Mouse (Mus musculus) midbrain, embryonic 13.5 days (tissue): ENCODE measurements at regions not wholly inside any gene's neighbourhood (a gene's known extent, or its start where the extent isn't known, plus 50 kb on each side); places are given as distances from the start of the nearest gene placed in this dataset.

Experiments
- ATAC-seq: fragments of 200-750 bp; cut with Nextera tagmentation; 2 replicates; pipeline ENCODE4 v1.8.0; 2017; ENCODE audit warnings: mild to moderate bottlenecking, moderate TSS enrichment, moderate library complexity
- H3K27ac ChIP-seq: fragments of 300-500 bp; sonication (generic); 2 replicates; pipeline ENCODE4 v1.5.1; 2015; ENCODE audit warnings: inconsistent platforms, mild to moderate bottlenecking, moderate library complexity
- H3K27me3 ChIP-seq: fragments of 300-500 bp; sonication (generic); 2 replicates; pipeline ENCODE4 v1.6.1; 2015; ENCODE audit warnings: mild to moderate bottlenecking, inconsistent platforms
- H3K36me3 ChIP-seq: fragments of 300-500 bp; sonication (generic); 2 replicates; pipeline ENCODE4 v1.6.1; 2015; ENCODE audit warnings: mild to moderate bottlenecking, inconsistent platforms
- H3K4me1 ChIP-seq: fragments of 300-500 bp; sonication (generic); replicated peaks from 2 replicates; pipeline ENCODE4 v1.6.1; 2015; ENCODE audit warnings: inconsistent platforms
- H3K4me2 ChIP-seq: fragments of 300-500 bp; sonication (generic); replicated peaks from 2 replicates; pipeline ENCODE4 v1.6.1; 2015; ENCODE audit warnings: moderate library complexity, mild to moderate bottlenecking, inconsistent platforms
- H3K4me3 ChIP-seq: fragments of 300-500 bp; sonication (generic); replicated peaks from 2 replicates; pipeline ENCODE4 v1.5.1; 2015; ENCODE audit warnings: mild to moderate bottlenecking, inconsistent platforms
- H3K9ac ChIP-seq: fragments of 300-500 bp; sonication (generic); replicated peaks from 2 replicates; pipeline ENCODE4 v1.6.1; 2015; ENCODE audit warnings: mild to moderate bottlenecking, inconsistent platforms
- H3K9me3 ChIP-seq: fragments of 300-500 bp; sonication (generic); 2 replicates; pipeline ENCODE4 v1.6.1; 2016; ENCODE audit warnings: mild to moderate bottlenecking, inconsistent platforms
- WGBS: fragments of 180-500 bp; shearing (Covaris S2); methylation state at CpG from one replicate; pipeline ENCODE4 v1.1.7; 2015; 5-methylcytosine and 5-hydroxymethylcytosine counted together

DNA sequence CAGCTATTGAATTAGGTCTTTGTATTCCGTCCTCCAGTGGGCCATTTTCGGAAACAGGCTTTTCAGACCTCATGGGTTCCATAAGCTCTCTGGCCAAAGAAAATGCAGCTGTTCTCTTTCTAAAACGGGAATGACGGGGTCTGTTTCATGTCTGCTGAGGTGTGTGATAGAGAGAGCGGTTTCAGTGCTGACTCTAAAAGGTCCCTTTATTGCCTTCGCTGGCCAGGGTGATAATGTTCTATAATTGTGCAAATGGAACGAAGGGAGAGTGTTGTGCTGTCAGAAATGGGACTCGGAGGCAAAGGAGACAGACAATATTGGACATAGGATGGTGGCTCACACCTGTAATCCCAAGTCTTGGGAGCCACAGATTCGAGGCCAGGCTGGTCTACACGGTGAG lies 53.5 kb upstream of the Osbpl8 start:
- H3K4me2 ChIP-seq: no peak overlapping the region
- no peaks in the 10 kb centered on the region for H3K9me3 ChIP-seq
- H3K4me3 ChIP-seq: no peak overlapping the region
- H3K27me3 ChIP-seq: no peaks in the 10 kb centered on the region
- no peak overlapping the region for H3K27ac ChIP-seq
- WGBS: 70% methylated on average over 10 of the region's 10 CpGs
- ATAC-seq: no peak
- H3K36me3 ChIP-seq: no peaks in the 10 kb centered on the region
- no peaks in the 10 kb centered on the region for H3K4me1 ChIP-seq
- no peak overlapping the region for H3K9ac ChIP-seq

DNA sequence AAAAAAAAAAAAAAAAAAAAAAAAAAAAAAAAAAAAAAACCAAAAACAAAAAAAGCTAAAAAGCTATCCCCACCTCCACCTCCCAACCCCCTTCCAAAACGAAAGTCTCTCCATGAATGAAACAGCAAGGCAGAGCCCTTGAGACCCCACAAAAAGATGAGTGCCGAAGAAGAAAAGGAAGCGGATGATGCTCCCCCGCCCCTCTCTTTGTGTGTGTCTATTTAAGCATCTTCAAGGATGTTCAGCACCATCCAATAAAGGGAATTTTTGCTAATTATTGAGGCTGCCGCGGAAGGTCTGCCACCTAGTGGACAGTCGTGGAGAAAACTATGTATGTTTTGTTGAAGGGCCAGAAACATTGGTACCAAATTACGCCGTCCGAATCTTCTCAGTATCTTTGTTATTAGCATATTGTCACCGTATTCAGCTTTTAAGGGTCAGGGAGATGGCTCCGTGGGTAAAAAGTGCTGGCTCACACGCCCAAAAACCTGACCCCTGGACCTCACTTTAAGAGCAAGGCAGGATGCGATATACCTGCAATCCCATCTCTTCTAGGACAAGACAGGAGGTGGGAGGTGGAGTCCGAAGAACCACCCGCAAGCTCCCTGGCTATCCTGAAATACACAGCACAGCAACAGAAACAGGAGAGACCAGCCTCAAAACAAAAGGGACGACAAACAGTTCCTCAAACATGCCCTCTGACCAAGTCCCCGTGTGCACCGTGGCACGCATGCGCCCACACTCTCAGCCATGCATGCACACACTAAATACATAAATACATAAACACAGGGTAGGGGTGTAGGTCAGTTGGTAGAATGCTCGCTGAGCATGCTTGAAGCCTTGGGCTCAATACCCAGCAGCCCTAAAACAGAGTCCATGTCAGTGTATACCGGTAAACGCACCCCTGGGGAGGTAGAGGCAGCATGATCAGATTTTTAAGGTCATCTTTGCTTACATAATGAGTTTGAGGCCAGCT lies 55.6 kb upstream of the Osbpl8 start:
- Histone ChIP-seq H3K9me3 (no peaks in the 10 kb centered on the region), H3K4me2 (peak overlapping the region; percentile 38), H3K4me1 (no peaks in the 10 kb centered on the region), H3K9ac (no peak overlapping the region), H3K36me3 (no peaks in the 10 kb centered on the region), H3K27me3 (no peaks in the 10 kb centered on the region), H3K4me3 (0 out of 2 replicates have a peak overlapping the region, but pooled peaks have one; percentile 12), H3K27ac (no peak overlapping the region)
- peak; percentile 61 for ATAC-seq
- 46% methylated on average over 24 of the region's 24 CpGs for WGBS

DNA sequence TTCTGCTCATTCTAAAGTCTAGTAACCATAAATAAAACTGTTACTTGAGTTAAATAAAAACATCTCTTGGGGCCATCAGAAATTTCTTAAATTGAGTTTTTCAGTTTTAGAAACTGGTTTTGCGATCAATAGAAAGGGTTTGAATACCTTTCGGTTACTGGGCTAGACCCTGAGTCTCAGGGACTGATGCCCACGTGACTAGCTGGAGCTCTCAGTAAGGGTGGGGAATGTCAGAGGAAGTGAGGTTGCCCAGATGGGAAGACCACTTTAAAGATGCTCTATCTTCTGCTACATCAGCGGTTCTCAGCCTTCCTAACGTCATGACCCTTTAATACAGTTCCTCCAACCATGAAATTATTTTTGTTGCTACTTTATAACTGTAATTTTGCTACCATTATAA lies 56.7 kb upstream of the Osbpl8 start:
- H3K27me3 ChIP-seq: no peaks in the 10 kb centered on the region
- H3K4me2 ChIP-seq: no peak overlapping the region
- 87% methylated on average over 5 of the region's 5 CpGs for WGBS
- H3K36me3 ChIP-seq: no peaks in the 10 kb centered on the region
- no peaks in the 10 kb centered on the region for H3K4me1 ChIP-seq
- H3K9ac ChIP-seq: no peak overlapping the region
- H3K27ac ChIP-seq: no peak overlapping the region
- no peak overlapping the region for H3K4me3 ChIP-seq
- no peak for ATAC-seq
- H3K9me3 ChIP-seq: no peaks in the 10 kb centered on the region

DNA sequence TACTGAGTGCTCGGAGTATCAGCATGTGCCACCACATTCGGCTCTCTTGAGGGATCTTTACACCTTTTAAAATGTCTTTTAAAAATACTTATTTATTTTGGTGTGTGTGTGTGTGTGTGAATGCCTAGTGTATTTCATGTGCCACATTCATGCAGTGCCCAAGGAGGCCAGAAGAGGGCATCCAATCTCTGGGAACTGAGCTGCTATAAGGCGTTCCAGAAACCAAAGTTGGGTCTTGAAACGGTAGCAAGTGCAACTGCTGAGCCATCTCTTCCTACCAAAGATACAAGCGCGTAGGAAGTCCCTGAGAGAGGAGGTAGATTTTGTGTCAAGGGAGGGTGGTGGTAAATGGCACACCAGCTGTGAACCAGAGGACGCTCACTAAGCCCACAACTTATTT lies 57.2 kb upstream of the Osbpl8 start:
- H3K4me2 ChIP-seq: no peak overlapping the region
- 69% methylated on average over 7 of the region's 7 CpGs for WGBS
- H3K27ac ChIP-seq: no peak overlapping the region
- no peaks in the 10 kb centered on the region for H3K4me1 ChIP-seq
- no peak for ATAC-seq
- no peaks in the 10 kb centered on the region for H3K36me3 ChIP-seq
- H3K9me3 ChIP-seq: no peaks in the 10 kb centered on the region
- H3K4me3 ChIP-seq: no peak overlapping the region
- H3K9ac ChIP-seq: no peak overlapping the region
- no peaks in the 10 kb centered on the region for H3K27me3 ChIP-seq

DNA sequence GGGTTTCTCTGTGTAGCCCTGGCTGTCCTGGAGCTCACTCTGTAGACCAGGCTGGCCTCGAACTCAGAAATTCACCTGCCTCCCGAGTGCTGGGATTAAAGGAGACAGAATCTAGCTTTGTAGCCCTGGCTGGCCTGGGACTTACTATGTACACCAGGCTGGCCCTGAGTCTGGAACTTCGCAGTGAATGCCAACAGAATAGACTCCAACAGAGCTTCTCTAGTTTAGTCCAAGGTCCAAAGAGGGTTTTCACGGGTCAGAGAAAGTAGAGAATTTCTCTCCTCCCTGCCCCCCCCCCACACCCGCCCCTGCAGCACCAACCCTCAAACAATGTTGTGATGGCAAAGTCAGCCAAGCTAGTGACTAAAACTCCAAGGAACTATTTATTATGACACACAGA lies 58.1 kb upstream of the Osbpl8 start:
- Histone ChIP-seq H3K9ac (no peak overlapping the region), H3K4me2 (no peak overlapping the region), H3K27ac (no peak overlapping the region), H3K4me3 (no peak overlapping the region), H3K27me3 (no peaks in the 10 kb centered on the region), H3K36me3 (no peaks in the 10 kb centered on the region), H3K4me1 (no peaks in the 10 kb centered on the region), H3K9me3 (no peaks in the 10 kb centered on the region)
- WGBS: 85% methylated on average over 5 of the region's 5 CpGs
- no peak for ATAC-seq

DNA sequence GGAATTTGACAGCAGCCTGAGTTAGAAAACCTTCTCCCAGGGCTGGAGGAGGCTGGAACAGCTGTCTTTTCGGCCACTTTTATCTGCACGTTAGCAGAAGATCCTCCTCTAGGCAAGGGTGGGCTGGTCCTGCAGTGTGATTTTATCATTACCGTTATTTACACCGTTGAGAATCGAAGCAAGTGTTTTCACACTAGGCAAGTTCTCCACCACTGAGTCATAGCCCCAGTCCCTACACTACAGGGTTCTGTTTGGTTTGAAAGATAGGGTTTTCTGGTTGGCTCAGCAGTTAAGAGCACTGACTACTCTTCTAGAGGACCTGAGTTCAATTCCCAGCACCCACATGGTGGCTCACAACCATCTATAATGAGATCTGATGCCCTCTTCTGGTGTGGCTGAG lies 58.9 kb upstream of the Osbpl8 start:
- WGBS: 94% methylated on average over 5 of the region's 5 CpGs
- H3K27ac ChIP-seq: no peak overlapping the region
- no peaks in the 10 kb centered on the region for H3K4me1 ChIP-seq
- no peak for ATAC-seq
- H3K9ac ChIP-seq: no peak overlapping the region
- H3K4me3 ChIP-seq: no peak overlapping the region
- H3K9me3 ChIP-seq: no peaks in the 10 kb centered on the region
- H3K27me3 ChIP-seq: no peaks in the 10 kb centered on the region
- H3K36me3 ChIP-seq: no peaks in the 10 kb centered on the region
- no peak overlapping the region for H3K4me2 ChIP-seq

DNA sequence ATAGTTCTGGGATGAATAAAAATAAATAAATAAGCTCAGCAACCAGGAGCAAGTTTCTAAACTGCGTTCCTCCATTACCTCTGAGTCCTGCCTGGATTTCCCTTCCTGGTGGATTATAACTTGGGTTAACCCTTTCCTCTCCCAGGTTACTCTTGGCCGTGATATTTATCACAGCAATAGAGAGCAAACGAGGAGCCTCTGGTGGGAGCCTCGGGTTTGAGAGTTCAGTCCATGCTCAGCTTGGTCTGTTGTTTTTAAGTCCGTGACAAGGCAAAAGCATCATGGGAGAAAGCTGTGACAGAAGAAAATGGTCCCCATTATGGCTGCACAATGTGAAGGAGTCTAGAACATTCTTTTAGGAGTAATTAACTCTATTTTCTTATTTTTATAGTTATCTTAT lies 61.0 kb upstream of the Osbpl8 start:
- WGBS: 89% methylated on average over 5 of the region's 5 CpGs
- no peak overlapping the region for H3K9ac ChIP-seq
- no peaks in the 10 kb centered on the region for H3K27me3 ChIP-seq
- H3K27ac ChIP-seq: no peak overlapping the region
- H3K9me3 ChIP-seq: no peaks in the 10 kb centered on the region
- H3K4me1 ChIP-seq: peaks cover 11% of the 10 kb centered on the region
- no peaks in the 10 kb centered on the region for H3K36me3 ChIP-seq
- H3K4me3 ChIP-seq: no peak overlapping the region
- no peak for ATAC-seq
- no peak overlapping the region for H3K4me2 ChIP-seq

DNA sequence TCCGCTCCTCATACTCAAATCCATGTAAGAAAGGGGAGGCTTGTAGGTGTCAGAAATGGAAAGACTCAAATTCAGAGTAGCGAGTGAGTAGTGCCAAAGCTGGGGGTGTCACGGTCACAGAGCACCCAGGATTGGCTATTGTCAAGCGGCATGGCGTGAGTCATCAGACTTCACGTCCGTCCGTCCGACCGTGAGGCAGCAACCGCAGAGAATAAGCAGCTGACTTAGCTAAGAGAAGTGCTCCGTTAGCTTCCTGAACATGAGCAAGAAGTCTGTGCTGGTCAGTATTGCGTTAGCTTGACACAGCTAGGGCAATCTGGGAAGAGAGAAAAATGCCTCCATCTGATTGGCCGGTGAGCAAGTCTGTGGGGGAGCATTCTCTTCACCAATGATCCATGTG lies 61.5 kb upstream of the Osbpl8 start:
- no peak overlapping the region for H3K4me2 ChIP-seq
- no peak overlapping the region for H3K4me3 ChIP-seq
- no peaks in the 10 kb centered on the region for H3K9me3 ChIP-seq
- H3K27ac ChIP-seq: no peak overlapping the region
- ATAC-seq: no peak
- H3K4me1 ChIP-seq: peaks cover 11% of the 10 kb centered on the region
- H3K27me3 ChIP-seq: no peaks in the 10 kb centered on the region
- no peaks in the 10 kb centered on the region for H3K36me3 ChIP-seq
- H3K9ac ChIP-seq: no peak overlapping the region
- 91% methylated on average over 14 of the region's 14 CpGs for WGBS

DNA sequence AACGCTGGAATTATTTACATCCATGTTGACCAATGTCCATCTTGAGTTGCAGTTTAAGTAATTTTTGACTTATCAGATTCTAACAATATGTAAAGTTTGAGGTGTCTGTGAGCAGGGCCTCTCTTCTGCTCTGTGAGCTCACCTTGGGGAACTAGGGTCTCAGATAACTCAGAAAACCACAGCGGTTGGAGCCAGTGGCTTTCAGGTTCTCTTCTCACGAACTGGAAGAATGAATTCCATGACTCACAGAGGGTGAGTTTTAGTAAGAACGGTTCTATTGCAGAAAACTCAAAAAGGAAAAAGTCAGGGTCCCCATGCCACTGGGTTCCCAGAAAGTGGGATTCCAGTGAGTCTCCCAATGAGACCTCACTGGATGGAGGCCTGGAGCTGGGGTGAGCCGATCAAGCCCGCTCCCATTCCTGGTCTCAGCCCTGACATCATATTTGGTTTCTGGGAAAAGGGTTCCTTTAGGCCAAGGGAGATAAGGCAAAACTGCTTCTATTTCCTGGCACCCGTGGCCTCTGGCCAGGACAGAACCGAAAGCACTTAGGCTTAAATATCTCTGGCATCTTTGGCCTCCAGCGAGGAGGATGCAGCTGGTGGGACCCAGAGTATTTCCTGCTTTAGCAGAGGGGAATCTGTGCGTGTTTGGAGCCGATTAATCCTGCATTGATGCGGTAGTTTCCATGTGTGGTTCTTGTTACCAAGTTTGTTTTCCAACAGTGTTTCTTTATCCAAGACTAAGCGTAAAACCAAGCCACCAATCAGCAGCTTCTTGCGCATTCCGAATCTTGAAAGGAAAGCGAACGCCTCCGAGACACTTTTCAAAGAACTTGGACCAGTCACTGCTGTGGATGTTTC lies 62.4 kb upstream of the Osbpl8 start:
- 85% methylated on average over 18 of the region's 18 CpGs for WGBS
- H3K4me3 ChIP-seq: no peak overlapping the region
- no peaks in the 10 kb centered on the region for H3K27me3 ChIP-seq

DNA sequence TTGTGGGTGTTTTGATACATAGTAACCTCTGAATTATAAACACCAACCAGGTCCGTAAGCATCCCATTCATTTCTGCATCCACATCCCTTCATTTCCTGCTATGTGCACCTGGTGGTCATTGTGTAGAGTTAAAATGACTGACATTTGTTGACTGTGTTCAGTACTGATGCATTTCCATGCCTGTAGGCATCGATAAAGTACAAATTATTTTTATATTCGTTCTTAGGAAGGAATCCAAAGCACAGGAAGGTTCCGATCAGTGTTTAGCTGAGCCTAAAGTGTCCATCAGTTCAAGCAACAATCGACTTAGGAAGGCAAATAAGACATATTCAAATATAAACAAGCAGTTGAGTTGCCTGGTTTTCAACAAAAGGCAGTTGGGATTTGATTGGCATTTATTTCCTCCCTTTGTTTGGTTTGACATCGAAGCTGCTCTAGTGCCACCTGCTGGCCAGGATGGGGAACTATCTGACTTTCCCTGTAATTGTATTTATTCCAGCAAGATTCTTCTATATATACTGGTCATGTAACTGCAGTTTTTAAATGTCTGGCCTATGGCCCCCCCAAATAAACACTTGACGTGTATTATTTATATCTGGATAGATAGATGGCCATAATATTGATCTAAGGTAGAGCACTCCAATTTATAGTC lies 64.6 kb upstream of the Osbpl8 start:
- H3K27me3 ChIP-seq: no peaks in the 10 kb centered on the region
- WGBS: 40% methylated on average over 7 of the region's 7 CpGs
- peak; percentile 62 for ATAC-seq
- H3K4me3 ChIP-seq: no peak overlapping the region
- H3K4me1 ChIP-seq: peaks cover 11% of the 10 kb centered on the region
- no peaks in the 10 kb centered on the region for H3K9me3 ChIP-seq
- peak overlapping the region; percentile 71 for H3K27ac ChIP-seq
- no peak overlapping the region for H3K4me2 ChIP-seq
- no peaks in the 10 kb centered on the region for H3K36me3 ChIP-seq
- peak overlapping the region; percentile 51; the same call in 1 of the 2 replicates for H3K9ac ChIP-seq

More for the DNA sequence above, 62.4 kb upstream of the Osbpl8 start:
- Histone ChIP-seq H3K36me3 (no peaks in the 10 kb centered on the region), H3K4me2 (no peak overlapping the region), H3K27ac (no peak overlapping the region), H3K4me1 (peaks cover 11% of the 10 kb centered on the region), H3K9me3 (no peaks in the 10 kb centered on the region), H3K9ac (no peak overlapping the region)
- ATAC-seq: no peak

DNA sequence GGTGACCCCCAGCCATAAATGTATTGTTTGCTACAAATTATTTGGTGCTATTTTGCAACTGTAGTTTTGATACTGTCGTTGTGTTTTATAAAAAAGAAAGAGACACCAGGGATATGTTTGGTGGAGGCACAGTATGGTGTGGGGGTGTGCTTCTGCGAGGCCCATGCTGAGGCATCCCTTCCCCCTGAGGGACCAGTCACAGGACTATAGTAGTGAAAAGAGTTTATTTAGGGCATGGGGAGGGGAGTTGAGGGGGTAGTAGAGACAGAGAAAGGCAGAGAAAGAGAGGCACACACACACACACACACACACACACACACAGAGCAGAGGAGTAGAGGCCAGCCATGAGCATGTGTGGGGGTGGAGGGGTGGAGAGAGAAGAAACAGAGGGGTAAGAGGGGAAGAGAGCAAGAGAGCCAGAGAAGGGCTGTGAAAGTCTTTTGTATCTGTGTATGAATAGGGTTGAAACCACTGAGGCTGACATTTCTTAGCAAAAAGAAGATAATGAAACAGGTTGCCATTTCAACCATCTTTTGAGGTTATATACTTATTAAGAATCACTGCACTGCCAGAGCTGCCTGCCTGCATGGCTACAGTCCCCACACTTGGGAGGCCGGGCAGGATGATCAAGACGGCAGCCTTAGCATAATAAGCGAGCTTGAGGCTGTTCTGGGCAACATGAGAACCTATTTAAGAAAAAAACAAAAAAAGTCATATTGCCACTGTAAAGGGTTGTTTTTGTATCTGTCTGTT lies 65.3 kb upstream of the Osbpl8 start:
- 56% methylated on average over 5 of the region's 5 CpGs for WGBS
- no peaks in the 10 kb centered on the region for H3K27me3 ChIP-seq
- H3K36me3 ChIP-seq: no peaks in the 10 kb centered on the region
- no peak overlapping the region for H3K4me2 ChIP-seq
- H3K4me1 ChIP-seq: peaks cover 14% of the 10 kb centered on the region
- peak overlapping the region; percentile 71 for H3K27ac ChIP-seq
- ATAC-seq: peak; percentile 68
- H3K9ac ChIP-seq: 0 out of 2 replicates have a peak overlapping the region, but pooled peaks have one; percentile 10
- no peak overlapping the region for H3K4me3 ChIP-seq
- no peaks in the 10 kb centered on the region for H3K9me3 ChIP-seq
